Mouse (Mus musculus) hindlimb bud, embryonic 11.5 days (tissue): ENCODE results near the gene Csrnp1.

Experiments
- DNase-seq: peaks from one replicate; pipeline ENCODE4 v3.0.0-alpha.2; 2012; ENCODE audit warnings: low read depth, low spot score; ENCODE audit errors: extremely low spot score

Gene Csrnp1

GRCm38 (mm10) chr9:119978811-119979441, 5.5 kb downstream of the Csrnp1 start:
- no peak for DNase-seq

DNA sequence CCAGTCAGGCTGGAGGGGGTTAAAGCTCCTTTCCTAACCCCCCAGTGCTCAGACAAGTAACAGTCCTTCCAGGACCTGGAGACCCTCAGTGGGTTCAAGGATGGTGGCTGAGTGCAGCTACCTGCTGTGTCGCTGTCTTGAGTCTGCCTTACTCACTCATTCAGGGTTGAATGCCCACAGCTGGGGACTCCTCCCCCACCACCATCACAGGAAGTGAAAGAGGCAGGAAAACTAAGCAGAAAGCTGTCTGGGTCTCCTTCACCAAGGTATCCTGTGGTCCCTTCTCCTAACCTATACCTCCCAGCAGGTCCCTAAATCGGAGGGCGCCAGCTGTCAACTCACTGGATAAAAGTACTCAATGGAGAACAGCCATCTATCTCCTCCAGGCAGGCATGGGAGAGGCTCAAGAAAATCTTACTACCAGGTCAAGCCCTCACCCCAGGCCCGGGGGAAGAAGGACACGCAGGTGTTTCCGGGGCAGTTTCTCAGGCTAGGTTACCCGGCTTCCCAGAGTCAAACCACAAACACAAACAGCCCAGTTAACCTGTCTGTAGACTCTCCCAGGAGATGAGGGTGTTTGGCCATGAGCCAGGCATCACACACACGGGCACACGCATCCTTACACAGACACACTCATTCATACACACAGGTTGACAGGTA, 6.2 kb downstream of the Csrnp1 start:
- DNase-seq: no peak

GRCm38 (mm10) chr9:119977557-119978060, 6.8 kb downstream of the Csrnp1 start:
- DNase-seq: no peak

GRCm38 (mm10) chr9:119976704-119977556, 7.5 kb downstream of the Csrnp1 start:
- DNase-seq: no peak

- DNase-seq: no peak
These were observed 9.2 kb downstream of the Csrnp1 start for GRCm38 (mm10) chr9:119975286-119975685.

DNA sequence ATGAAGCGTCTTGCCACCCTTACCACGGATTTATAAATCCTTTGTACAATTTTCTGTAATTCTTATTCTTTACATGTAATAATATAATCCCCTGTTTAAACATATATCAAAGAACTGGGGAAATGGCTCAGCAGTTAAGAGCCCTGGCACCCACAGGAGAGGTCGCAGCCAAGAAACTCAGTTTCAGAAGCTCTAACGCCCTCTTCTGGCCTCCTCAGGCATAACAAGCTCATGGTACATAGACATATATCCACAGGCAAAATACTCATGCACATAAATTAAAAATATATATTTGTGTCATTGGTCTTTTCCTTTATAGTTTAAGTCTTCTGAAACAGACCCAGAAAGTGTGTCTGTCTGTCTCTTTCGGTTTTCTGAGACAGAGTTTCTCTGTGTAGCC, 9.8 kb downstream of the Csrnp1 start:
- no peak for DNase-seq

DNA sequence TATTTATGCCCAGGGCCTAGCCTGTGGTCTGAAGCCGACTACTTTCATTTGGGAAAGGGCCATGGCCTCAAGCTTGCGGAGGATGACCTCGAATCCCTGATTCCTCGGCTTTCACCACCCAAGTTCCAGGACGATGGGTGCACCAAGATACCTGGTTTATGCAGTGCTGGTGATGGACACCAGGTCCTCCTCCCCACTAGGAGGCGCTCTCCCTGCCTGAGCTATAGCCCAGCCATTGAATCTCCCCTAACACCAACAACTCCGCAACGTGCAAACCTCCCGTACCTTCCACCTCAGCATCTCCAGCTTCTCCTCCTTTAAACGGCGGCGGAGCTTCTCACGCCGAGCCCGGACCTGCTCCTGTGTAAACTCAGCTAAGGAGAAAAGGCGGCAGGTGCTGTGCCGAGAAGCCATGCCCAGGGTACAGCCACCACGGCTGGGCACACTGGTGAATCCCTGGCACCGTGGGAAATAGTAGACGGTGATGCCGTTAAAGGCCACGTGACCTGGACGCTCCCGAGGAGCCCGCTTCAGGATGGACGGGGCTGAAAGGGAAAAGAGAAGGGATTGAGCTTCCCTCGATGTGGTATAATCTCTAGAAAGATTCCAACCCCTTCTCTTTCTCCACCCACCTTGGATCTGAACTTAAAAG, 10.5 kb downstream of the Csrnp1 start:
- DNase-seq: no peak

DNA sequence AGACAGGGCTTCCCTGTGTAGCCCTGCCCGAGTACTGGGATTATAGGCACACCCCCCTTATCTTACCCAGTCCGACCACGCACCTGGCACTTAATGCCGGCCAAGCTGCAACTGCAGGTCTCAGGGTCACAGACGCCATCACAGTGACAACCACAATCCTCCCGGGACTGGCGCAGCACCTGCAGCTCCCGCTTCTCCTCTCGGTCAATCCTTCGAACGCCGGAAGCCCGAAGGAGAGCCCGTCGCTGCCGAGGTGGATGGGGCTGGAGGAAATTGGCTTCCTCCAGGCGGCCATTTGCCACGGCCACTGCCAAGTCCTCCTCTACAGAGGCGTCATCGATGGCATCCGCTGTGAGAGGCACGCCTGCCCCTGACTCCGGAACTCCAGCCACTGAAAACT, 11.2 kb downstream of the Csrnp1 start:
- no peak for DNase-seq

DNA sequence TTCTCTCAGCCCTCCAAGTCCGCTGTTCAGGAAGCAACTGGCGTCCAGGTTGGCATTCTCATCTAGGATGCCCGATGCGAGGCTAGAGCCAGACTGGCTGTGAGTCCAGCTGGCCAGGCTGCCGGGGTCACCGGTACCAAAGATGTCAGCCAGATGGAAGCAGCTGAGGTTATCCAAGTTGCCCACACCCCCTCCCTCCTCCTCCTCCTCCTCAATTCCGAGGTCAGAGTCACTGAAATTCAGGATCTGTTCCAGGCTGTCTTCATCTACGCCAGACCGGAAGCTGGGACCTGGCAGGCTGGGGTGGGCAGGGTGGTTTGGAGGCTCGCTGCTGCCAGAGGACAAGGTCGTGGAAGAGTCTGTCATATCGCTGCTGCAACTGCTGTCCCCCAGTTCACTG, 11.9 kb downstream of the Csrnp1 start:
- DNase-seq: no peak

- DNase-seq: no peak
These were observed 12.3 kb downstream of the Csrnp1 start for GRCm38 (mm10) chr9:119972166-119972565.

GRCm38 (mm10) chr9:119970763-119971656, 13.4 kb downstream of the Csrnp1 start:
- no peak for DNase-seq

- DNase-seq: no peak
These were observed 14.2 kb downstream of the Csrnp1 start for GRCm38 (mm10) chr9:119970221-119970620.

GRCm38 (mm10) chr9:119969811-119970210, 14.6 kb downstream of the Csrnp1 start:
- DNase-seq: no peak

GRCm38 (mm10) chr9:119966221-119966910, 18.1 kb downstream of the Csrnp1 start:
- no peak for DNase-seq

GRCm38 (mm10) chr9:119965186-119965585, 19.3 kb downstream of the Csrnp1 start:
- no peak for DNase-seq

- no peak for DNase-seq
These were observed 20.3 kb downstream of the Csrnp1 start for GRCm38 (mm10) chr9:119964206-119964605.

DNA sequence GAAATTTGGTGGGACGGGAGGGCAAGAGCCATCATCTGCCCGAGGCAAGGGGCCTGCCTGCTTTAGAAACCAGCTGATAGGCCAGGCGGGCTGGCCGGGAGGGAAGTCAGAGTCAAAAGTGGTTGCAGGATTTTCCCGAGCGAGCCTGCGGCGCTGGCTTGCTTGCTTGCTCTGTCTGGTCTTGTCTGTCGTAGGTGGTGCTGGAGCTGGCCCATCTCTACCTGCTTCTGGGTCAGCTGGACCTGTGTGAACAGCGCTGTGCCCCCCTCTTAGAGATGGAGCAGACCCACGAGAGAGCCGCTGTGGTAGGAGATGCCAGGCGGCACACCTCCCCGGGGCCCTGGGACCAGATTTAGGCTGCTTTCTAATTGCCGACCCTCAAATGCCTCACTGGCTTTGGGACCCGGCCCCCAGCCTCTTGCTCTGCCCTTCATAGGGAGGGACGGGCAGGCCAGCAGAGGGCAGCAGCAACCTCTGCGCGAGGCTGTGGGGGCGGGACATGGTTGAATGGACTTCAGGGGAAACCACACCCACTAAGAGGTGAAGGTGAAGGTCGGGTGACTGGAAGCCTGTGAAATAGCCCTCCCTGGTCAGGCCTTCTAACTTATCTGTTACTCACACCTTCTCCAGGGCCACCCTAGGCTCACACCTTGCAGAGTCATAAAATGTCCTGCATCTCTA, 21.3 kb downstream of the Csrnp1 start:
- DNase-seq: no peak

DNA sequence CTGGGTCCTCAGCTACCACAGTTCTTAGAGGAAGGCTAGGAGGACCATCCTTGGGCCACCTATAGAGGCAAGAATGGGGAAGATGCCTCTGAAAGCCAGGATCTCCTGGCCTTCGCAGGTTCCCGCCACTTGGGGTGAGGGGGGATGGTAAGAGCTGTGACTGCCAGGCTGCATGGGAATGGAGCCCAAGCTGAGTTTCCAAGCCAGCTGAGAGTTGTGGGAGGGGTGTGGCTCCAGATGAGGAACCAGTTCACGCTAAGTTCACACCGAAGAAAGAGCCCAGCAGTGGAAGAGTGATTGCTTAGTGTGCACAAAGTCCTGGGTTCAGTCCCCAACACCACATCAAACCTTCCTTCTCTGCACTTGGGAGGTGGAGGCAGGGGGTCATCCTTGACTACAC, 22.2 kb downstream of the Csrnp1 start:
- no peak for DNase-seq

DNA sequence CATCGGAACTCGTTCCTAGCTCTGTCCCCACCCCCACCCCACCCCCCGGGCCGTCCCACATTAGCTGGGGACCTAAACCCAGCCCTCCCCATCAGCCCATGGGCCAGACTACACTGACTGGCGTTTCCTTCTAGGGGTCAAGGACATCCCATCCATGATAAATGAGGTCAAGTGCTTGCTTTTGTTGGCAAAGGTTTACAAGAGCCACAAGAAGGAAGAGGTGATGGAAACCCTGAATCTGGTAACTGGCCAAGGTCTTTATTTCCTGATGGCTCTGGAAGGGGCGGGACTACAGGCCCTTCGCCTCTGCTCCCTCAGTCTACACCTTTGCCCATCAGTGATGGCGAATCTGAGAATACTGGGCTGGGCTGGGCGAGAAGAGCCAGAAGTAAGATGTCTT, 25.6 kb downstream of the Csrnp1 start:
- DNase-seq: no peak
